Mouse (Mus musculus): ENCODE measurements around the gene Tnfrsf22.

The Tnfrsf22 gene

DNA sequence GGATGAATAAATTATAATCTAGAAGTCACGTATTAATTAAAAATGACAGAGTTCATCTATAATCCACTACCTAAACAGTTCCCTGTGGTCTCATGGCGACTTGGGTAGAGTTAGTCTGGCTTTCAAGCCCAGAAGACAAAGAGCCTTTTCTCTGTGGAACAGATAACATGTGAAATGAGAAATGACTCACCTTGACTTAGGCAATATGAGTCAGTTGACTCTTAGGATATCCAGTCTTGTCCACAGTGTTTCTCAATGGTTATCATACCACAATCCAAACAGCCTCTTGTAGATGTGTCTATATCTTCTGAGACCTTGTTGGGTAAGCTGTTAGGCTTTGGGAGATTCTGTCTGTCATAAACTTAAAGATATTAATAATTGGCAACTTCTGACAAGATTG lies 18.0 kb downstream of the Tnfrsf22 start:
- DNase-seq (ENCODE audit: low spot score), result no peak

DNA sequence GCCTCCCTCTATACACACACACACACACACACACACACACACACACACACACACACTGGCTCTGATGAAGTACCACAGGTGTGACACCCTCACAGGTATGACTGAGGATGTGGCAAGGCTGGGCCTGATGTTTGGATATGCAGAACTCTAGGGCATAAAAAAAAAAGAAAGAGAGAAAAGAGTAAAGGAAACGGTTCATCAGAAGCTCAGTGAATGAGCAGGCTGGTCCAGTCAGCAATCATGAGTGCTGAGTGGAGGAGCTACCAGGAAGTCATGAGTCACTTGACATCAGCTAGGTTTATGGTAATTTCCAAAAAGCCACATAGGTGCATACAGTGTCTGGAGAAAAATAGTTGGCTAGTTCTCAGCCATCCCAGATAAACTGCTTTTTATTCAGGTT lies 20.0 kb downstream of the Tnfrsf22 start:
- no peak for DNase-seq (ENCODE audit: low spot score)

DNA sequence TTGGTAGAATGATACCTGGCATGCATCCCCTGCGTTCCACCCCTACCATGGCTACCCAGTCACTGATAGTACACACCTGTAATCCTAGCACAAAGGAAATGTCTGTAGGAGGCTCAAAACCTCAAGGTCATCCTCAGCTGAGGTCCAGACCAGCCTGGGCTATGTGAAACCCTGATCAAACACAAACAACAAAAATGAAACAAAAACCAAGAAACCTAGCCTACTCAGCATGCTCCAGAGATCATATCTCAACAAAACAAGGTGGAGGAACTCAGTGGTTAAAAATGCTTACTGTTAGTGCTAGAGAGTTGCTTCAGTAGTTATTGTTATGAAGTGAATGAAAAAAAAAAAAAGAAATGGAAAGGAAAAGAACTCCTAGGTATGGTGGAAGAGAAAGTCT lies 20.9 kb downstream of the Tnfrsf22 start, which contains the start of gene Tnfrsf26:
Gene Tnfrsf26, minus strand, starts transcription at position 183 of the 400 bp plus-strand sequence.
- no peak for DNase-seq (ENCODE audit: low spot score)

DNA sequence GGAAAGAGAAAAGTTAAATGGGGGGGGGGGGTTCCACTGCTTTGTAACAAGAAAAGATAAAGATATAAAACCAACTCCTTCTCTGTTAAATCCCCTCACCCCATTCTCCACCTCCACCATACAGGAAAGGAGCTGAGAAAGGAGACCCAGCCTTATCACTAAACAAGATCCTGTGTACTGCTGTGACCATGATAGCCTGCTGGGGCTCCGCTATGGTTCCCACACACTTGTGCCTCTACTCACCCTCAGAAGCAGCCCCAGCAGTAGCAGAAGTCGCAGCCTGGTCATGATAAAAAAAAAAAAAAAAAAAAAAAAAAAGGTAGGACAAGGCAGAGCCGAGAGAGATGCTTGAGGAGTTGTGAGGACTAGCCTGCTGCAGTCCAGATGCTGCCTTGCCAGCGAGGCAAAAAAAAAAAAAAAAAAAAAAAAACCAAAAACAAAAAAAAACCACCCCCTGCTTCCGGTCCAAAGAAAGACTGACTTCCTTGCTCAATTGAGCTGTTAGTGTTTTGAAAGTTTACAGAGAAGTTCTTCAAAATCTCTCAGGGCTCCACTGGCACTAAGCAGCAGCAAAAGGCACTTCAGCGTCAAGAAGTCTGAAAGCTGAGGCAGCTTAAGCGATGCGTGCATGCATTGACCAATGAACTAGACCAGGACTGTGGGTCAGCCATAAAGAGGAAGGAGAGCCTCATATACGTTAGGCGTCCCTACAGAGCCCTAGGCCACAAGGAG lies 21.7 kb downstream of the Tnfrsf22 start:
- DNase-seq (ENCODE audit: low spot score), result no peak

DNA sequence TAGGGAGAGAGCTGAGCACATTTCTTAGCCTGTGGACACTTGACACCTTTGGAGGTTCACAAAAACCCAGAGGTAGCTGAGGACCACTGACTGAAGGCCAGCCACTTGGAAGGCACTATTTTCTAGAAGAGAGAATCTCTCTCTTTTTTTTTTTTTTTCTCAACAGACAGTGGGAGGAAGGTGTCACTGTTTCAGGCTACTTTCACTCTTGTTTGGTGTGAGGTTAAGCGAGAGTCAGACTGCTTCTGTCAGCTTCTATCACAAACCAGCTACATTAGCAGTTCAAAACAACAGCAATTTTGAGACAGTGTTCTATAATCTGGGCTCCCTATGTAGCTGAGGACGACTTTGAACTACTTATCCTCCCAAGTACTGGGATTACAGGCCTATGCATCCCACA lies 23.3 kb downstream of the Tnfrsf22 start:
- no peak for DNase-seq (ENCODE audit: low spot score)

DNA sequence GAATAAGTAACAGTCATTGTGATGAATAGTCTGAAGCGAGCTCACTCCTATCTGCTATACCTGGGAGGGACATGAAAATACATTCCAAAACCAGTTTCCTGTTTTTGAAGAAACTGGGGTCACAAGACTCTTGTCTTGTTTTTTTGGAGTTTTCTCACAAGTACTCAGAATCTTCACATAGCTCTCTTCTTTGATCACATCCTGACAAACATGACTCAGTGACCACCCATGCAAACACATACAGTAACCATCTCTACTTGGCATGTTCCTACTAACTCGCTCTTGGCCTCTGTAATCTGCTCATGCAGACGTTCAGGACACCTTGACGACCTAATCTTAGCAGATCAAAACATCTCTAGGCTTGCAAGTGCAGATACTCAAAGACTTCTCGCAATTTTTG lies 24.3 kb downstream of the Tnfrsf22 start:
- no peak for DNase-seq (ENCODE audit: low spot score)

DNA sequence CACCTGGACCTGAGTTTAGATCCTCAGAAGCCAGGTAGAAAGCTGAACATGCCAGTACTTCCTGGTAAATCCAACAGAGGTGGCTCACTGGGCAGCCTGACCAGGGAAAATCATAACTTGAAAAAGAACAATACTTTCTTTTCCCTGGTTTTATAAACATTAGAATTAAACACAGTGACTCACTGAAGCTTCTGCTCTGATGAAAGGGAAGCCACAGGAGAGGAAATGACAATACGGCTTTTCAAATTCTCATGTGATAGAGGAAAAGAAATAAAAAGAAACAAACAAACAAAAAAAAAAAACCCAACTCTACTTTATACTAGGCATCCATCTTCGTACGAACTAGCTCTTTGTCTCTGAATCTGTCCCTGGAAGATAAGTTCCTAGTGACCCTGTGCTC lies 24.9 kb downstream of the Tnfrsf22 start:
- no peak for DNase-seq (ENCODE audit: low spot score)

DNA sequence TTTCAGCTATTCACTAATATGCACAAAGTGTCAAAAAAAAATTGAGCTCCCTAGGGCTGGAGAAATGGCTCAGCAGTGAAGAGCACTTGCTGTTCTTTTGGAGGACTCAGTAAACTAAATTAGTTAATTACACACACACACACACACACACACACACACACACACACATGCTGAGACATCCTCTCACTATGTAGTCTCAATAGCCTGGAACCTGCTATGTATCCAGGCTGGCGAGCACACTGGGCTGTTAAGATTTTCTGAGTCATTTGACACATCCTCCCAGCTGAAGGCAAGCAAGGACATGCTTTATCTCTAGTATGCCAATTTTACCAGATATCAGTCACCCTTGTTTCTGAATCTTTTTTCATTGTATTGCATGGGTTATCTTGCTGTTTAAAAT lies 28.5 kb downstream of the Tnfrsf22 start:
- DNase-seq (ENCODE audit: low spot score), result no peak

DNA sequence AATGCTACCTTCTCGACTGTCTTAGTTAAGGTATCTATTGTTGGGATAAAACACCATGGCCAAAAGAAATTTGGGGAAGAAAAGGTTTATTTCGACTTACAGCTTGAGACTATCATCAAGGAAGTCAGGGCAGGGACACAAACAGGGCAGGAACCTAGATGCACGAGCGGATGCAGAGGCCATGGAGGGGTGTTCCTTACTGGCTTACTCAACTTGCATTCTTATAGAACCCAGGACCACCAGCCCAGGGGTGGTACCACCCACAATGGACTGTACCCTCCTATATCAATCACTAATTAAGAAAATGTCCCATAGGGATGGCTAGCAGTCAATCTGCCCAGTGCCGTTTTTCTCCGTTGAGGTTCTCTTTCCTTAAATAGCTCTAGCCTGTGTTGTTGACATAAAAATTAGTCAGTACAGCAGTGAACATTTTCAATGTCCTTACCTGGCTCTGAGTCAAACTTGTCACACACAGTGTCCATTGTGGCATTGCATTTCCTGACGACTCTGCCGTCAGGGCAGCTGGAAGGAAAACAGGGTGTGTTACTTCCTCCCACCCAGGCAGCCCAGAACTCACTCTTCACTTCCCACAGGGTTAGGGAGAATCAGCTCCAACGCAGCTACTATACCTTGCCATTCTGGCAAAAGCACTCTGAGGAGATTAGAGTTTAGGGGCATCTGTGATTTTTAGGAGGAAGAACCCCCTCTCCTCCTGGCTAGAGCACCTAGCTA lies 34.9 kb downstream of the Tnfrsf22 start:
- DNase-seq (ENCODE audit: low spot score), result no peak

DNA sequence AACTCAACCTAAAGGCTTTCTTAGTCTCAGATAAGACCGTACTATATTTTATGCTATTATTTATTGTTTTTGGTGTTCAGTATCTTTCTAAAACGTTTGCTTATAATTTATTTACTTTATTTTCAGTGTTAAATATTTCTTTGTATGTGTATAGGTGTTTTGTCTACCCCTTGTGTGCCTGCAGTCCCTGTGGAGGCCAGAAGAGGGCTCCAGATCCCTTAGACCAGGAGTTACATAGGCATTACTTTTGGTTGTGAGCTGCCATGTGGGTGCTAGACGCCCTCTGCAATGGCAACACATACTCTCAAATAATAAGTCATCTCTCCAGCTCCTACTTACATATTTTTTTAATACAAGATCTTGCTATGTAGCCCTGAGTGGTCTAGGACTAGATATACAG lies 37.2 kb downstream of the Tnfrsf22 start:
- no peak for DNase-seq (ENCODE audit: low spot score)

DNA sequence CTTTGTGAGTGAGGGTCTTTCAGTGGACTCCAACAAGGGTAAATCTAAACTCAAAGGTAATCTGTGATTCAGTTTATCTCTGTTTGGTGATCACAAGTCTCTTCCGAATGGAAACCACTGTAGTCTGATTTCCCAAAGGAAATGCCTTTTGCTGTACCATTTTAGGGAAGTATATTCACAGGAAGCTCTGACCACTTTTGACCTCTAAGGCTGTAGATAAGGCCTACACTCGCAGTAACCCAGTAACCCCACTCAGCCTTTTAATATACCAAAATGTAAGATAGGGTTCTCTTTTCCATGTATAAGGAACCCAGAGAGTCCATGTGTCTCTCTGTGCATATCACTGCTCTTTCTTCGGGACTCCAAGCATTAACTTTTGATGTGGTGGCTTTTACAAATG lies 44.1 kb downstream of the Tnfrsf22 start:
- no peak for DNase-seq (ENCODE audit: low spot score)

DNA sequence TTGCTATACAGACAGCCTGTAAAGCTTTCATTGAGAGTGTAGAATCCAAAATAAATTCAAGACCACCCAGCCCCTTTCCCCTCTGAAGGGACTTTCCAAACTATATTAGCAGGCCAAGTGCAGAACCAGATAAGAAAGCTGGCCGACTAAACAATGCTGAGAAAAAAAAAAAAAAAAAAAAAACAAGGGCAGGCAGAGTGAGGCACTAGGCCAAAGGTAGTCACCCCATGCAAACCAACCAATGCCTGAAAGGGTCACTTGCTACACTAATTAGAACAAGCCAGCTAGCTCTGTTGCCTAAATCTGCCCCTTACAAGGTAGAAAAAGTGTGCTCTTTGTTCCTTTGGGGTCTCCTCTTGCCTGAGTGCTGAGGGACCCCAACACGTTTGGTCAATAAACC lies 44.6 kb downstream of the Tnfrsf22 start:
- DNase-seq (ENCODE audit: low spot score), result no peak

DNA sequence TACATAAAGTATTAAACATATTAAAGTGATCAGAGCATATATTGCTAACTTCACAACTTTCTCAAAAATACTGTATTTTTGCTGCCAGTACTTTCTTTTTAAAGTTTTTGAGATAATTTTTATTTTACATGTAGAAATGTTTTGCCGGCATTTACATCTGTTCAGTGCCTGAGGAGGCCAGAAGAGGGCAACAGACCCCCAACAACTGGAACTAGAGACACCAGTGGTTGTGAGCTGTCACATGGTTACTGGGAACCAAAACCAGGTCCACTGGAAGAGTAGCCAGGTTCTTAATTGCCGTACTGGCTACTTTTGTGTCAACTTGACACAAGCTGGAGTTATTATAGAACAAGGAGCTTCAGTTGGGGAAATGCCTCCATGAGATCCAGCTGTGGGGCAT lies 47.8 kb downstream of the Tnfrsf22 start:
- DNase-seq (ENCODE audit: low spot score), result no peak

DNA sequence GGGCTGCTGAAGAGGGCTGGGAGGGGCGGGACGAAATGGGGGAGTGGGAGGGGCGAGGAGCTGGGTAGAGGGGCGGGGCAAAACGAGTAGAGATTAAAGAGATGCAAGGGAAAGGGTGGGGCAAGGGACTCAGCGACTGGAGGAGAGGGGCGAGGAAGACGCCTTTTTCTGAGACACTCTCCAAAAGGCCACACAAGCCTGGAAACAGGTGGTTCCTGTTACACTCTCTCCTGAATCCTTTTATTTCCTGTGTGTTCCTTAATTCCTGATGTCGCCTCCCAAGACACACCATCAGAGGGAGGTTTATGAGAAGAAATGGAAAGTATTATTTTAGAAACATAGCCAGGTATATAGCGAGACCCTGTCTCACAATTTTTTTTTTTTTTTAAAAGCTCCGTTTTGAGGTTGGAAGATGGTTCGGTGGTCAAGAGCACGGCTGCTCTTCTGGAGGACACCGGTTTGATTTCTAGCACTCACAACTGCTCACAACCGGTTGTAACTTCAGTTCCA lies 49.2 kb downstream of the Tnfrsf22 start:
- DNase-seq (ENCODE audit: low spot score), result no peak

DNA sequence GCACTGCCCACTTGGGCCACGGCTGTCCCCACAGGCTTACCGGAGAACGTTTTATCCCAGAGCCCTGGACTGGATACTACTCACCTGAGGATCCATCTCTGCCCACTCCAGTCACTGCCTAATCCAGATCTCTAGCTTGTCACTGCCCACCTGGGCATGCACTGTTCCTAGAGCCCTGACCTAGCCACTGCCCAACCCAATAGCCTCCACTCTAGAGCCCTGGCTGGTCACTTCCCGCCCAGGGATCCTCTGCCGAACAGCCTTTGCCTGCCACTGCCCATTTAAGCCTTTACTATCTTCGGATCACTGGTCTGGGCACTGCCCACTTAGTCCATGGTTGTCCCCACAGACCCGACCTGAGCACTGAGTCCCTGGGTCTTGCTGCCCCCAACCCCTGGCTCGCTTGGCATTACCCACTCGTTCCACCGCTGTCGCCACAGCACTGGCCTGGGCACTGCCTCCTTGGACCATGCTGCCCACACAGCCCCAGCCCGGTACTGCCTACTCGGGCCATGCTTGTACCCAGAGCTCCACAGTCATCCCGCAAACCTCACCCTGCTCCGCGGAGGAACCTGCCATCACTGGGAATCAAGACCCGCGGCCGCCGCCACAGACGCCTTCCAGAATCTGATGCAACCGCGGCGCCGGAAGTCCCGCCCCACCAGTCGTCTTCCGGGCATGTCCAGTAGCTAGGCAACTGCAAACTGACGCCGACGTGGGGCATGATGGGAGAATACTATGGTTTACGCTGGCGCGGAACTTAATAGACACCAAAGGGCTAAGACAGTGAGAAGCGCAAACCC lies 49.8 kb downstream of the Tnfrsf22 start, which contains the start of gene Cars:
Gene Cars, minus strand, starts transcription at position 663 of the 803 bp plus-strand sequence.
- peak; percentile 98 for DNase-seq (ENCODE audit: low spot score)

DNA sequence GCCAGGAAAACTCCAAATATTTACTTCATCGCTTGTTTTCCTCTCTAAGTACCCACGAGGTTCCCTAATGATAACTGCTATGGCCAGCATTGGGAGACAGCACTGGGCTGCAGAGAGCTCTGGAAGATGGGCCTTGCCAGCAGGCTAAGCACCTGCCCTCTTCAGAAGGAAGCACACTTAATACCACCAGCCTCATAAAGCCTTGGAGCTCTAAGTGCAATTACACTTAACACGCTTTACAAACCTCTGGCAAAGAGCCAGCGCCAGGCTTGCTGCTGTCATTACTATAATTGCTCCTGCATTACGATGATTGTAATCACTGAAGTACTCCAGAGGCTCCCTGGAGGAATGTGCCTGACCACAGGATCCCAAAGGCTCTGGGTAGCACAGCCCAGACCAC lies 54.6 kb downstream of the Tnfrsf22 start:
- no peak for DNase-seq (ENCODE audit: low spot score)

DNA sequence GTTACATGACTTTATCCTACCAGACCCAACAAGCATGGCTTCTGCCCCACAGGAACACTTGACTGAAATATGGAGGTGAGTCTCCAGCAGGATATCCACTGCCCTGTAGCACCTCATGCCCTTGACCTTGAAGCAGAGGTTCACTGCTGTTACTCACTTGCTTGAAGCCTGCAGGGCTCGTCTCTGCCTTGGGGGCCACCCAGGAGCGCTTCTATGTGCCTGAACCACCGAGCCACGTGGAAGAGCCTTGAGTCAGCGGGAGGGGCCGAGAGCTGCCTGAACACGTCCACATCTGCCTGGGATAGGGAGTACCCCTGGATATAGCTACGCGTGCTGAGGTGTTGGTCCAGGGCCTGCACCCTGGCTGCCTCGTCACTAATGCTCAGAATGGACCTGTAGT lies 57.2 kb downstream of the Tnfrsf22 start:
- no peak for DNase-seq (ENCODE audit: low spot score)

DNA sequence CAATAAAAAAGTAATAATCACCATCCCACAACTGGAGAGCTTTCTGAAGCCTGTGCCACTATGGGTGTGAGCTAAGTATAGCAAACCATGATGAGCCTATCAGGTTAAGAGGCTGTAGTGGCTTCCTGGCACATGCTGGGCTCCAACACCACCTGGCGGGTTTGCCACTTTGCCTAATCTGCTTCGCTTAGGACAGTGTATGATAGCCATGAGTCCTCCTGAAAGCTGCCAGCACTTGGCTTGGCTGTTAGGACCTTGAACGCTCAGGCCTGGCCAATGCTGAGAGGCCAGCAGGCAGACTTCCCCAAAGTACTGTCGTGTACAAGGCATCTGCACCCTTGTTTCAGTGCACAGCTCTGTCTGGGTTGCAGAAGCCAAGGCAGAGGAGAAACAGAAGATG lies 61.5 kb downstream of the Tnfrsf22 start:
- DNase-seq (ENCODE audit: low spot score), result no peak

DNA sequence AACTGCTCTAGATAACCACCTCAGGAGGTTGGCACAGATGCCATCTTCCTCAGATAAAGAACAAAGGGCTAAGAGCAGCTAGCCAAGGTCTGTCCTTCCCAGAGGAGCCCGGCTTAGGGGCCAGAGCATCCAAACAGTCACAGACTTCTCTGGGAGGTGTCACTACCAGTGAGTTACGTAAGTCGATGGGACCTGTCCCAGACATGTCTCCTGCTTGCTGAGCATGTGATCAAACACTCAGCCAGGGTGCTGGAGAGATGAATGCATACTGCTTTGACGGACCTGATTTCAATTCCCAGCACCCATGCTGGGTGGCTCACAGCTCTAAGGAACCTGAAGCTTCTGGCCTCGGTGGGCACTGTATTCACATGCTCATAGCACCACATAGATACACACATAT lies 61.9 kb downstream of the Tnfrsf22 start:
- no peak for DNase-seq (ENCODE audit: low spot score)

All from retina, embryonic 14.5 days (tissue).